Mouse (Mus musculus): ENCODE data around the gene Polr2b.

The Polr2b gene

GRCm38 (mm10) chr5:77364443-77365038 lies 54.6 kb downstream of the Polr2b start:
- no peak for DNase-seq

- no peak for DNase-seq
Observed at GRCm38 (mm10) chr5:77366313-77366712, 56.4 kb downstream of the Polr2b start.

GRCm38 (mm10) chr5:77367145-77367544 lies 57.2 kb downstream of the Polr2b start:
- no peak for DNase-seq

GRCm38 (mm10) chr5:77367682-77368081 lies 57.7 kb downstream of the Polr2b start:
- DNase-seq, result no peak

GRCm38 (mm10) chr5:77368194-77368593 lies 58.2 kb downstream of the Polr2b start:
- DNase-seq, result no peak

GRCm38 (mm10) chr5:77369394-77369793 lies 59.4 kb downstream of the Polr2b start:
- DNase-seq, result no peak

GRCm38 (mm10) chr5:77370378-77370892 lies 60.5 kb downstream of the Polr2b start:
- no peak for DNase-seq

- no peak for DNase-seq
Observed at GRCm38 (mm10) chr5:77372242-77372641, 62.3 kb downstream of the Polr2b start.

- no peak for DNase-seq
Observed at GRCm38 (mm10) chr5:77372778-77373177, 62.8 kb downstream of the Polr2b start.

- DNase-seq, result no peak
Observed at GRCm38 (mm10) chr5:77374945-77375344, 65.0 kb downstream of the Polr2b start.

GRCm38 (mm10) chr5:77375546-77375945 lies 65.6 kb downstream of the Polr2b start:
- DNase-seq, result no peak

- no peak for DNase-seq
Observed at GRCm38 (mm10) chr5:77378027-77378426, 68.1 kb downstream of the Polr2b start.

- DNase-seq, result no peak
Observed at GRCm38 (mm10) chr5:77379434-77380135, 69.6 kb downstream of the Polr2b start.

- DNase-seq, result no peak
Observed at GRCm38 (mm10) chr5:77380321-77380901, 70.5 kb downstream of the Polr2b start.

- DNase-seq, result no peak
Observed at GRCm38 (mm10) chr5:77381283-77381682, 71.3 kb downstream of the Polr2b start.

GRCm38 (mm10) chr5:77381686-77382085 lies 71.7 kb downstream of the Polr2b start:
- no peak for DNase-seq

GRCm38 (mm10) chr5:77383799-77384554 lies 74.0 kb downstream of the Polr2b start:
- no peak for DNase-seq

GRCm38 (mm10) chr5:77384724-77385123 lies 74.8 kb downstream of the Polr2b start:
- no peak for DNase-seq

GRCm38 (mm10) chr5:77385221-77385620 lies 75.3 kb downstream of the Polr2b start:
- DNase-seq, result no peak

GRCm38 (mm10) chr5:77385900-77386595 lies 76.1 kb downstream of the Polr2b start:
- DNase-seq, result no peak

- no peak for DNase-seq
Observed at GRCm38 (mm10) chr5:77386596-77387413, 76.9 kb downstream of the Polr2b start.

- DNase-seq, result no peak
Observed at GRCm38 (mm10) chr5:77387414-77387704, 77.4 kb downstream of the Polr2b start.
